Mouse (Mus musculus): Measurements from ENCODE around the gene Atxn7l1.
"Not testable (repeated sequence)": the region's sequence is repeated elsewhere in the genome, so short reads cannot be mapped to it uniquely, and the experiment has no call there.

Atxn7l1 gene

DNA sequence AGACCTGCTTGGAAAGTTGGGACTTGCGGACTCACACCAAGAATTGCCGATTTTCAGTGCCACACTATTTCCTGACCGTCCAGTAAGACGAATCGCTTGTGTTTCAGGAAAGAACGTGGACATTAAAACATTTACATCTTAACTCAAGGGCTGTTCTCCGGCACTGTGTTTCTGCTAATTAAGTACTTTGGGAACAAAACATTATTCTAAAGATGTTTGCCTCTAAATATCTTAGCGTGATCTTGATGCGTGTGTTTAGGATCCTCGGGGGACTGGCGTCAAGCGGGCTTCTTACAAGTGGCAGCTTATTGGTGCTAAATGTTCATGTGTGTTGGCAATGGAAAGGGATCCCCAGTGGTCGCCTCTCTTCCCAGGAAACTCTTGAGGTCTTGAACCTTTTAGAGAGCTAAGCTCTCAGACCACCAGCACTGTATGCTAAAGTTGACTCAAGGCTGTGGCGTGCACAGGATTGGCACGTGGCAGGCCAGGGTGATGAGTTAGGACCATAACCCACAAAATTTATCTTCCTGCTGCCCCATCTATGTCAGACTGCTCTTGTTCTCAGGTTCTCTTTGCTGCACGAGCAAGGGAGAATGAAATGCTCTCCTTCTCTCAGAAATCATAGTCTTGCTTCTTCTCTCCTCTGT, 2.2 kb downstream of the Atxn7l1 start:
- no peak for DNase-seq (ENCODE audit: low spot score in 2 of 2)

DNA sequence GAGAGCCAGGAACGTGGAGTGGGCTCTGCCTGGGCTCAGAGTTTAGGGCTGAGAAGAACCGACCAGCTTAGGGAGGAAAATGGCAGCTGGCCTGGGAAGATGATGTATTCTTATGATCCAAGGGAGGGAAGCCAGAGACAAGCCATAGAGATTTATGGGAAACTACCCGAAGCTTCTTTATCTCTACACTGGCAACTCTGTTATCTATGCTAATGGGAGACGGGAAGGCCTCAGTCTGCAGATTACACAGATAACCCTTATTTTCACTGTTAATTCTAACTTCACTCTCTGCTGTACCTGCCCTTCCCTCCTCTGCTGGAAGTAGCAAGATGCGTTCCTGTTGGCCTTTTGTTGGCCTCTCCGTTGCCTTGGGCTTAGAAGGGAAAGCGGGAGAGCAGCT, 5.6 kb downstream of the Atxn7l1 start:
- no peak for DNase-seq (ENCODE audit: low spot score in 2 of 2)

DNA sequence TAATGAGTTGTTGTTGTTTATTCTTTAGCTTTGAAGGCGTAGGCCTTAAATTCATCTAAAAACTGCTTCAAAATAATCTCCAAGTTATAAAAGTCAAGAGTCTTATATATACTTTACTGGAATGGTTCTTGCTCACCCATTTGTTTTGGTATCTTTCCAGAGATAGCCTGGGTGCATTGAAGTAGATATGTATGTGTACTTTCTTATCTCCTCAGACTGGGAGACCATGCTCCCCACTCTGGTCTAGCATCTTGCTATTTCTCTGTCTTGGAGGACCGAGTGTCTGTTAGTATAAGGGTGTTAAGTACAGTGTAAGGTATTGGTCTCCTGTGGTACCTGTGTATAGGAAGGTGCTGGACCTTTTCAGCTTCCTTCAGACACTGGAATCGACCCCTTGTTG, 6.4 kb downstream of the Atxn7l1 start:
- no peak for DNase-seq (ENCODE audit: low spot score in 2 of 2)

DNA sequence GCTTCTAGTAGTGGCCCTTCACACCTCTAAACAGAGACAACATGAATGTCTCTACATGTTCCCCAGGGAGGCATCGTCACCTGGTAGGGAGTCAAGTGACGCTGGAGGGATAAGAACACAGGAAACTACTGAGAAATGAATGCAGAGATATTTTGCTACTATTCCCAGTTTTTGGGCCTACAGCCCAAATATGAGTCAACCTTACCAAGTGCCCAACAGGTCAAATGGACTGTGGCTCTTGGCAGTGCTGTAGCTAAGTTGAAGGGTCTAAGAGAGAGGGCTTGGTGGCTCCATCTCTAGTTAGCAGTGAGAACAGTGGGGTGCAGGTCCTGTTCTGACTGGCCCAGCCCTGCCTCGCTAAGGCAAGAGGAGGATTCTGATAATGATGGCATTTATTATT, 7.2 kb downstream of the Atxn7l1 start:
- no peak for DNase-seq (ENCODE audit: low spot score in 2 of 2)

DNA sequence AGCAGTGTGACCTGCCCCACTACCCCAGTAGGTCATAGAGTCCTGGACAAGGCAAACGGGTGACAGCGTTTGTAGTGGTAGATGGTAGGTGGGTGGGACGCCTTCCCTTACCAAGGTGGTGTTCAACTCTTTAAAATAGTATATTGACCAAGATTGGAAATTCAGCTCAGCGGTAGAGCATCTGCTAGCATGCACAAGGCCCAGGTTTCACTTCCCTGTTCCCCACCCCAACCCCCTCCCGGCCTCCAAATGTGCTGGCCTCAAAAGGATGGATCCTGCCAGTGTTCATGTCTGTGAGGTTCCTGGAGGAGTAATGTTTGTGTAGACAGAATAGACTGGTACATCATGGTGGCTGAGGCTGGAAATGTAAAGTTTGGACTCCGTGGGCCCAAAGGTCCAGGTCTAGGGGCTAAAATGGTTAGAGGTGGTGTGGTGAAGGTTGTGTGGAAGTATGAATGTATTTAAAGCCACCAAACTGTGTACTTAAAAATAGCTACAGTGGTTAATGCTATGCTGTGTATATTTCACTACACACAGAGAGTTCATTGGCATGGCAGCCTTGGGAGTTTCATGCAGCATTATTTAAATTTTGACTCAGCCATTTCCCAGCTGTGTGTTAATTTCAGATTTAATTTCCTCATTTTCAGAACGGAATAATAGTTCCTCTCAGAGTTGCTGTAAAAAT, 9.0 kb downstream of the Atxn7l1 start:
- DNase-seq (ENCODE audit: low spot score in 2 of 2): no peak

DNA sequence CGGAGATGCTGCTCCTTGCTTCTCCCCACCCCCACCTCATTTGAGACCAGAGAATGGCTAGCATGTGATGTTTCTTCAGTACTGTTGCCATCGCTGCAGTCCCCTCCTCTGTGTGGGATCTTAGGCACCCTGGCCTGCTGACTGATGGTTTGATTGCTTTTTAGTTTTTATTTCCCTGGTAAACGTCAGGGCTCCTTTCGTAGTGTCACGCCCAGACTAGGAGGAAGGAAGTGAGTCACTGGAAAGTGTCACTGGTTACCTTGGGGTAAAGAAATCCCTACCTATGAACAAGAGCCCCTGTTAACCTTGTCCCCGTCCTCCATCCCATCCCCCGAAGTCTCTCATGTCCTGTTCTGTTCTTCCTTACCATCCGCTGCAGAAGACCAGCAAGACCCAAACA, 10.8 kb downstream of the Atxn7l1 start:
- DNase-seq (ENCODE audit: low spot score in 2 of 2): no peak

DNA sequence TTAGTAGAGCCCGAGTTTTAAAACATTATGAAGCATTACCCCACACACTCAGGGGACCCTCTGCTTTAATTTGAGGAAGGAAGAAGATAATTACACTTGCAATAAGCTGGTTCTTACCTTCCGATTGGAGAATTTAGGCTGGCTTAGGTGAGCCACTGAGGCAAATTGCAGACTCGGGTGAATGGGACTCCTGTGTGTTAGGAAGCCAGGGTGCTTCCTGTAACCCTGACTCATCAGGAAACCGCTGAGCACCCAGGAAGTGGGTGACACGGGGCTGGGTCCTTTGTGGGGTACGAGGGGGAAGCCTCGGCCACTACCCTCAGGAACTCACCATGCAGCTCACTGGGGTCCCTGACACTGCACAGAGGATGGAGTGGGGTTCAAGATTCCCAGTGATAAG, 12.9 kb downstream of the Atxn7l1 start:
- no peak for DNase-seq (ENCODE audit: low spot score in 2 of 2)

DNA sequence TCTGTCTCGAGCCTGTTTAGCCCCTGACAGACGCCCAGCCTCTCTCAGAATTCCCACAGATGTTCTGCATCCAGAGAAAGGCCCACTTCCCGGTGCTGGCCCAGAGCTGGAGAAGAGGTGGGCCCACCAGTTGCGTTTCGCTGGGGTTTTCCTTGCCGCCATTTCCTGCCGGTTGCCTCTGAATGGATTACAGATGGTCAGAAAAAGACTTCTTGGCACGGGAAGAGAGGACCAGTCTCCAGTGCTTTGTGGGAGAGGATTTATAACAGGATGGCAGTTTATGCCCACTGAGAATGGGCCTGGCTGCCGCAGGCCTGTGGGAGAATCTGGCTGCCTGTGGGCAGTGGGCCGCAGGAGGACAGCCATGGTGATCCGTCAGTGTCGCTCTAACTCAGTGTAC, 15.0 kb downstream of the Atxn7l1 start:
- DNase-seq (ENCODE audit: low spot score in 2 of 2): no peak

DNA sequence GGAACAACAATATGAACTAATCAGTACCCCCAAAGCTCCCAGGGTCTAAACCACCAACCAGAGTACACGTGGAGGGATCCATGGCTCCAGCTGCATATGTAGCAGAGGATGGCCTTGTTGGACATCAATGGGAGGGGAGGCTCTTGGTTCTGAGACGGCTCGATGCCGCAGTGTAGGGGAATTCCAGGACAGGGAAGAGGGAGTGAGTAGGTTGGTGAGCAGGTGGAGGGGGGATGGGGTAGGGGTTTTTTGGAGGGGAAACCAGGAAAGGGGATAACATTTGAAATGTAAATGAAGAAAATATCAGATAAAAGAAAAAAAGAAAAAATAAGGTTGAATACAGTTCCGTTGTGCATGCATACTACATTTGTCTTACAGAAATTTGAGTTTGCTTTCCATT, 16.5 kb downstream of the Atxn7l1 start:
- DNase-seq (ENCODE audit: low spot score in 2 of 2): not testable (repeated sequence)

DNA sequence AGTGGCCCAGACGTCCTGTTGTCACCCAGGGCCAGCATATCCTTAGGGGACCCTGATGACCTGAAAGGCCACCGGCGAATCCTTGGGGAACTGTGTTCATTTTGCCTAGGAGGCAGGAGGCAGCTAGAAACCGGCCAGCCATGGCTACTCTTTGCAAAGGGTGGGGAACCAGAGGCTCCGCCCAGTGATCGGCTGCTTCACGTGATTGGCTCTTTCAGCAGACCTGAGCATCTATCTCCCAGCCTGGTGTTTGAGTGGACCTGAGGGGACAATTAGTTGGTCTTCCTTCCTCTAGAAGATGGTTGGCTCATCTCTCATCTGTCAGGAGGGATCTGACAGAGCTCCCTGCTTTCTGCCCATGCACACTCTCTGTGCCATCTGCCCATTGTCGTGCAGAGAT, 19.2 kb downstream of the Atxn7l1 start:
- no peak for DNase-seq (ENCODE audit: low spot score in 2 of 2)

DNA sequence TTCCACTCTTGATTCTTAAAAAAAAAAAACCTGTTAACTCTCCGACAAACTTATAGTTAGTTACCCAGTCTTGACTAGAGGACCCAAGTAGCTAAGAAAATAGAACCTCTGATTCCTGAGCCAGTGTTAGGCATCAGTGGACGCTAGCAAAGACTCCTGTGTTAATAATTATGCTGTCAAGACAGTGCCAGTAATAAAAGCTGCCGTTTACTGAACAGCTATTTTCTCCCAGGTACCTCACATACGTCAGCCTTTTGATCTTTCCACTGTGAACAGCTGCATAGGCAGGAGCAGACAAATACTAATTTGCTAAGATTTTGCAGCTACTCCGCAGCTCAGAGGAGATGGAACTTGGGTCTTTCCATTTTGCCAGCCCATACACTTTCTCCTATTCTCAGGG, 20.1 kb downstream of the Atxn7l1 start:
- DNase-seq (ENCODE audit: low spot score in 2 of 2): no peak

DNA sequence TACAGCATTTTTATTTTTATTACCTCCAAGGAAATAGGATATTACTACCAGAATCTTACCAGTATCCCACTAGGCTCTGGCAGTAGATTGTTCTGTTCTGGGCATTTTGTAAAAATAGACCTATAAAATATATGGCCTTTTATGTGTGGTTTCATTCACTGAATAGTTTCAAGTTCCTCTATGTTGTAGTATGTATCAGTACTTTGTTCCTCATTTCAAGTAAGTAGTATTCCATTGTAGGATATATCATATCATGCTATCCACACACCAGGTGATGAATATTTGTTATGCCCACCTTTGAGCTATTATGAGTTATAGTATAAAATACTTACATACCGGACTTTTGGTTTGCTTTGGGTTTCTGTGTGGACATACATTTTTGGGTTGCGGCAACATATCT, 21.0 kb downstream of the Atxn7l1 start:
- DNase-seq (ENCODE audit: low spot score in 2 of 2): no peak

DNA sequence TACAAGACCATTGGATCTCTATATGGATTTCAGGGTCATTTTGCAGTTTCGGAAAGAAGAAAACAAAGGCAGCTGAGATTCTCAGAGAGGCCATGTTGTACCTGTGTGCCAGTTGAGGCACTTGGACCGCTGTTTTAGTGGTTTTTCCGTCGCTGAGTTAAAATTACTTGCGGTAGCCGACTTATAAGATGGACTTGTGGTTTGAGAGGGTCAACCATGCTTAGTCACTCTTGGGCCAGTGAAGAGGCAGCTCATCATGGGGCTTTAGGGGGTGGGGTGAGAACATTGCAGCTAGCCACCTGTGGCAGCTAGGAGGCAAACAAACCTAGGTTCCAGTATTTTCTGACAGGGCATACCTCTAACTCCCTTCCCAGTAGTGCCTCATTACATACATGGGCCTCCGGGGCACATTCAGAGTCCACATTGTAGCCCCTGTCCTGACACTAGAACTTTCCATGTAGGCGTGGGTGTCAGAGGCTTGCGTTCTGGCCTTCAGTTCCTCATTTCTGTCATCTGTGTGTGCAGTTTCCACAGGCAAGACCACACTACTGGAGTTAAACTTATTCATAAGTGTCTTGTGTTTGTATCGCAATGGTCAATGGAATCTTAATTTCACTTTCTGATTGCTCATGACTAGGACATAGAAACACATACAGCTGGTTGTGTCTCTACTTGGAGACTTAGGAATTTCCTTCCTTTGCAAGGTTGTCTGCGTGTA, 22.4 kb downstream of the Atxn7l1 start:
- DNase-seq (ENCODE audit: low spot score in 2 of 2): no peak

DNA sequence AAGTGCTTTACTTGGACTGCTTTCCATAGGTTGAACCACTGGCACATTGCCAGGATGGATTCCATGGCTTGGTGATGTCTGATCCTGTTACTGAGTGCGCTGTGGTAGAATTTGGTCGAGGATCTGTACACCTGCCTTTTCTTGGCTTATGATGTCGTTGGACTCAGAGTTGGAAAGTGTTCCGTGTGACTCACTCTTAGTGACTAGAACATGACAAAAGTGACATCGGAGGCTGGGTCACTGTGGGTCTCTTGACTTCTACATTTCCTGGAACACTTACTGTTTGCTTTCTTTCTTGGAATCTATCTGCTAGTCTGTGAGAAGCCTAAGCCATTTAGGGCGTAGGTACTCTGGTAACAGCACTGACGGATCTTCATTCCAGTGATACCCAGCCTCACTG, 23.3 kb downstream of the Atxn7l1 start:
- DNase-seq (ENCODE audit: low spot score in 2 of 2): no peak

DNA sequence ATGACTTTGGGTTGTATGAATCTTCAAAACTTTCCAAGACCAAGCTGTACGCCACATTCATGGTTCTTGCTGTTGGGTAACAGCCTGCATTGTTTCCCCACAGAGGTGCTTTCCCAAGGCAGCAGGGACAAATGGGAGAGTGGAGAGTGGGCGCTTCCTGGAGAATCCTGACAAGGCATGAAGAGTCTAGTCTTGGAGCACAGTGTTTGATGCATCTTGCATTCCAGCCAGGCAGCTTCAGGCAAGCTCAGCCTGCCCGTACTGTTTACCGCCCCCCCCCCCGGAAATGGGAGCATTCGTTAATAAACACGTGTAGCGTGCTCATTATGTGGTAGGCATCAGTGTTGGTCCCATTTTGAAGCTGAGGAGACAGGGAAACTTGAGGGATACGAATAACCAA, 25.4 kb downstream of the Atxn7l1 start:
- DNase-seq (ENCODE audit: low spot score in 2 of 2): no peak

DNA sequence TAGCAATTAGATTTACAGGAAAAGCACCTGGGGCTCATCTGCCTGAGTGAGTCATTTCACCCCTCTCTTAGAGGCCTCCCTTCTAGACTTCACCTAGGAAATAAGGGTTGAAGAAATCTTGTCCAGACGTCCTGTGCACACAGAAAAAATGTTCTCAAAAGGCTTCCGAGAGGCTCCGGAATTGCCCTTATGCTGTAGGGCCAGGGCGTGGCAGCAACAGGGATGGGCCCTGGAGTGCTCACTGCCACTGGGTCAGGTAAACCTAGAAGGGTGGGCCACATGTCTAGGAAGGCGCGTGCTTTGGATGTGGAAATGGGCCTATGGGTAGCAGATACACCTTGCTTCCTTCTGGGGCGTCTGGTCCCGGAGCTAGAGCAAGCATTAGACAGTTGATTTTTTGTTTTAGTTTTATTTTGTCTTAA, 26.2 kb downstream of the Atxn7l1 start:
- DNase-seq (ENCODE audit: low spot score in 2 of 2): no peak

DNA sequence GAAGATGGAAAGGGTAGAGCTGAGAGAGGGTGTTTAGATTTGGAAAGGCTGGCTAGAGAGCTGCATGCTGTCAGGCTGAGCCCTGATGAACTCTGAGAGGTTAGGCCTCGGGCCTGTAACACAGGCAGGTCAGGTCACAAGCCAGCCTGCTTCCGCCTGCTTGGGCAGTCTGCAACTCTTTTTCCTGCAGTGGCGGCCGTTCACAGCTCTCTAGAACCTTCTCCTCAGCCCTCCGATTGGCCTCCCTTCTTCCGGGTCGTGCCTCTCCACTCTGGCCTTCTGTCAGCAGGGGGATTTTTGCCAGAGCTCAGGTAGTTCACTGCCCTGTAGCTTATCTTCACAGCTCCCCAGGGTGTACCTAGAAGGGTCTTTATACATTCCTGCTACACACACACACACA, 26.7 kb downstream of the Atxn7l1 start:
- no peak for DNase-seq (ENCODE audit: low spot score in 2 of 2)

DNA sequence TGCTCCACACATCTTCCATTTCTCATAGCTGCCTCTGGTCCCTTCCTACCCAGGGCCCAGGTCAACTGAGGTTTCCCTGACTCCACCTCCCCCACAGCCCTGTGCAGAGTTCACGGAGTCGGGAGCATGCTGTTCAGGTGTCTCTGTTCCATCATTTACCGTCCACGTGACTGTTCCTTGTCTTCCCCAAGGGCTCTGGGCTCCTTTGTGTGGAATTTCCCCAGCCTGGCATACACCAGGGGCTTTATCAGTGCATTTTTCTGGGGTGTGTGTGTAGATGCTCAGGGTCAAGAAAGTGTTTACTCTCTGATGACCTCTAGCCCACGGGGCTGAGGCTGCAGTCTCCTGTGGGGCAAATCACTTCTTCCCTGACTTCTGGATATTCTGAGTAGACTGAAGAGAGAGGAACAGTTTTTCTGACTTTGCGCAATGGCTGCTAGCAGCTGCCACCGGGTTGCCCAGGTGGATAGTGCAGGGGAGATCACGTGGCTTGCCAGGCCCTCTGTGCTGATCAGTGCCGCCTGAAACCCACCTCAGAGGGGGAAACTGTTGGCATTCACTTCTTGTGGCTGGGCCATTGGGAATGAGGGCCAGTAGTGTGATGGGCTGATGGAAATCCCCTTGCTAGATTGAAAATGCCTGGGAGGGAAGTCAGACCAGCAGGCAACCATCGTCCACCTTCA, 27.3 kb downstream of the Atxn7l1 start:
- DNase-seq (ENCODE audit: low spot score in 2 of 2): no peak

DNA sequence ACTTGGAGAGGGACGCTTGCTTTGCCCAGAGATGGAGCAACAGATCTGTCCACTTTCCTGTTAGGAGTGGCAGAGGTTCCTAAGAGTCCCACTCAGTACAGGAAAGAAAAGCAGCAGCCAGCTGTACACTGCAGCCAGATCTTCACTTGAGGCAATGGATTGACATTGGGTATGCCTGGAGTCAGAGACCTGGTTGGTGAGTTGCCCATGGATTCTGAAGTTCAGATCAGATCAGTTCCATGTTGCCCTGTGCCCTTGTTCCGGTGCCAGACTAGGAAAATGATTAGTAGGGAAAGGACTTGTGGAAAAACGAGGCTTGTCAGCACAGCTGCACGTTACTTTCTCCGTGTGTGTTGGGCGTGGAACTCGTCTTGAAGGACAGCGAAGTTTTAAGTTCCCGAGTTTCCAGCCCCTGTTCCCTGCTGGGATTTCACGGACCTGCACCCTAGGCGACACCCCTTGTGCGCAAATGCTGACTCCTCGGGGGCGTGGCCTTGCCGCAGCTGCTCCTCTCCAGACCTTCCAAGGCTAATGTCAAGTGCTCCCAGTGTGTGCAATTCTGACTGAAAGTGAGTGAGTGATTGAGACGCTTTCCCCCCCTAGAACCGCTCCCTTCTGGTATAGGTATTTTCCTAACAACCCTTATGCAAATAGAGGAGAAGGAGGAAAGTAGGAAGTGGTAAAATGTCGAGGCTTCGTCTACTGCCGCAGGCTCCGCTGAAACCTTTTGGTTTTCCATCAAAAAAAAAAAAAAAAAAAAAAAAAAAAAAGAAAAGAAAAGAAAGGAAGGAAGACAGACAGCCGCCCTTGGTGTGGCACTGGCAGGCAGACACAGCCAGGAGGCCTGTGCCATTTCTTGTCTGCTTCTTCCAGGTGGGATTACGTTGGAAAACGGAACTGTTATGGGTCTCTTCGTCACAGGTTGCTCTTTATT, 28.4 kb downstream of the Atxn7l1 start:
- DNase-seq (ENCODE audit: low spot score in 2 of 2): no peak

DNA sequence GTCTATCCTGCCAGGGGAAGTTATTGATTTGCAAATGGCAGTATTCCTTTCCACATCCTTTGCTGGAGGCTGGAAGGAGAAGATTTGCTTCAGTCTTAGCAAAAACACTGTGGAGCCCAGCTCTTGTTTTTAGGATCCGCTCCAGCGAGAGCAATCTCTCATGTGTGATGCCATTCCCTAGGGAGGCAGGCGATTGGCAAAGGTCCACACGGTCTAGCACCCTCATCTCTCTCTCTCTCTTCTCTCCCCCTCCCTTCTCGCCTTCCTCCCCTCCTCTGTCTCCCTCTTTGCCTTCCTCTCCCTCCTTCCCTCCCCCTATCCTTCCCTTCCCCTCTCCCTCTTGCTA, 29.0 kb downstream of the Atxn7l1 start:
- DNase-seq (ENCODE audit: low spot score in 2 of 2): no peak

DNA sequence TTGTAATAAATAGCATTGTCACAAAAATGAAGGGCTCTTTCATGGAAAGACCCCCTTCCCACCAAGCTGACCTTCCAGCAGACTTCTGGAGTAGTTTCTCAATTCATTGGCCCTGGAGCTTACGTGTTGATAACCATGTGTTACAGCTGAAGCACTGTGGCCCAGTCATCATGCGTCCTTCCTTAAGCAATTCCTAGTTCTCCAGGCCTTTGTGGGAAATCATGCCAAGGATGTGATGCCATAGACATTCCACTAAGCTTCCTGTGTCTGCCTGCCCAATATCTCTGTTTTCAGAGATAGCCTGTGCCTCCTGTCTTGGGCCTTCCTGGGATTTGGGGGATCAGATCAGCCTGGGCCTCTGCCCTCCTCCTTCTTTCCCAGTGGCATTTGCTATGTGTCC, 32.9 kb downstream of the Atxn7l1 start:
- no peak for DNase-seq (ENCODE audit: low spot score in 2 of 2)

DNA sequence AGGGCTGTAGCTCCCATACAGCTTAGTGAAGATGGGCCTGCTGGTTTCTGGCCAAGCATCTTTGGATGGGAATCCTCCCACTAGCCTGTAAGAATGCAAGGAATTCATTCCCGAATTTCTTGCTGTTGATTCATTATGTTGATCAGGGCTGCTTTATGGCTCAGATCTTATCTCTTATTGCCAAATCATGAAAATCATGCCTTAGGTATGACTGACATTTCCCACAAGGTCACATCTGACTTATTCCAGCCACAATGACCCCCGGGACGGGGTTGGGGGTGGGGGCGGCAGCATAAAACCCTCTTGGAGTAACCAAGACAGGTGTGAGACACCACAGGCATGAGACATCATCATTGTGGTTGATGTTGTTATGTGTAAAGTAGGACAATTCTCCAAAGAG, 34.4 kb downstream of the Atxn7l1 start:
- DNase-seq (ENCODE audit: low spot score in 2 of 2): no peak
